Mouse (Mus musculus): ENCODE data around the gene Rab25. TPM values are rescaled to one million over a fixed set of nuclear protein-coding genes. Genes with fewer than 3 reads are reported as not detected.

Rab25 gene
- polyA plus RNA-seq, 1 experiment from 2014 or later: 0.15 TPM

GRCm38 (mm10) chr3:88514231-88515094 is 33.6 kb downstream of the Rab25 start:
- no peaks in the 10 kb centered on the region for H3K36me3 ChIP-seq
- H3K27me3 ChIP-seq: no peaks in the 10 kb centered on the region
- H3K27ac ChIP-seq (replicated peaks): no peak overlapping the region
- 75% methylated on average over 10 of the region's 10 CpGs for WGBS
- H3K4me1 ChIP-seq: peaks cover 31% of the 10 kb centered on the region
- no peak overlapping the region for H3K9ac ChIP-seq (replicated peaks)
- H3K4me2 ChIP-seq (replicated peaks): no peak overlapping the region
- ATAC-seq (replicated peaks): no peak
- no peaks in the 10 kb centered on the region for H3K9me3 ChIP-seq
- no peak overlapping the region for H3K4me3 ChIP-seq

DNA sequence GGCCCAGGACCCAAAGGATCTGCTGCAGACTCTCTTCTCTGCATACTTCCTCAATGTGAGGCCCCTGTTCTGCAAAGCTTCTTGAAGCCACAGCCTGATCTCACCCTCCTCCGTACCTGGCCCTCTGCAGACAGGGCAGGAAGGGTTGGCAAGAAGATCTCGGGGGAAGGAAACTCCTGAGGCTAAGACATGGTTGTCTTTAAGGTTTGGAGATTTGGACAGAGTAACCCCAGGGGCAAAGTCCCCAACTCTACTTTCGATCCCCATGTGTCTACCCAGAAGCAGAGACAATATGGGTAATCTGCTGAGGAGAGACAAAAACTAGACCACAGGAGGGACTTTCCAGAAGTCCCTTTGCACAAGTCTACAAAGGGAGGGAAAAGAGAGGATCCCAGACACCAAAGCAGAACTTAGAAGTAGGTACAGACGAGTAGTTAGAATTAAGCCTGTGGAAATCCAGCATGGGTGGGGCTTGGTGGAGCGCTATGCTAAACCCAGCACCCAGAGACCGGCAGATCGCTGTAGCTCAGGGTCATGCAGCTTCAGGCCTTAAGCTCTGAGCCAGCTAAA is 34.5 kb downstream of the Rab25 start:
- Histone ChIP-seq H3K9me3 (no peaks in the 10 kb centered on the region), H3K4me2 (replicated peaks) (no peak overlapping the region), H3K27ac (replicated peaks) (no peak overlapping the region), H3K4me1 (peaks cover 35% of the 10 kb centered on the region), H3K36me3 (no peaks in the 10 kb centered on the region), H3K27me3 (no peaks in the 10 kb centered on the region), H3K9ac (replicated peaks) (no peak overlapping the region), H3K4me3 (no peak overlapping the region)
- WGBS: 80% methylated on average over 7 of the region's 7 CpGs
- no peak for ATAC-seq (replicated peaks)

GRCm38 (mm10) chr3:88512896-88513545 is 35.1 kb downstream of the Rab25 start:
- H3K9me3 ChIP-seq: no peaks in the 10 kb centered on the region
- peaks cover 35% of the 10 kb centered on the region for H3K4me1 ChIP-seq
- no peak overlapping the region; the same call in 1 of the 2 replicates for H3K9ac ChIP-seq (replicated peaks)
- H3K27ac ChIP-seq (replicated peaks): no peak overlapping the region
- no peaks in the 10 kb centered on the region for H3K27me3 ChIP-seq
- H3K4me2 ChIP-seq (replicated peaks): no peak overlapping the region
- 41% methylated on average over 13 of the region's 15 CpGs for WGBS
- ATAC-seq (replicated peaks): no peak
- H3K36me3 ChIP-seq: no peaks in the 10 kb centered on the region
- no peak overlapping the region for H3K4me3 ChIP-seq

GRCm38 (mm10) chr3:88512141-88512895 is 35.8 kb downstream of the Rab25 start:
- H3K9me3 ChIP-seq: no peaks in the 10 kb centered on the region
- no peak overlapping the region for H3K27ac ChIP-seq (replicated peaks)
- H3K36me3 ChIP-seq: no peaks in the 10 kb centered on the region
- 42% methylated on average over 6 of the region's 6 CpGs for WGBS
- no peak overlapping the region; the same call in 1 of the 2 replicates for H3K9ac ChIP-seq (replicated peaks)
- H3K4me1 ChIP-seq: peaks cover 35% of the 10 kb centered on the region
- no peaks in the 10 kb centered on the region for H3K27me3 ChIP-seq
- no peak overlapping the region for H3K4me2 ChIP-seq (replicated peaks)
- no peak for ATAC-seq (replicated peaks)
- no peak overlapping the region for H3K4me3 ChIP-seq

- Histone ChIP-seq H3K9me3 (no peaks in the 10 kb centered on the region), H3K27ac (replicated peaks) (no peak overlapping the region), H3K9ac (replicated peaks) (no peak overlapping the region), H3K4me2 (replicated peaks) (no peak overlapping the region), H3K36me3 (no peaks in the 10 kb centered on the region), H3K27me3 (no peaks in the 10 kb centered on the region), H3K4me3 (no peak overlapping the region), H3K4me1 (peaks cover 35% of the 10 kb centered on the region)
- no peak for ATAC-seq (replicated peaks)
- WGBS: 75% methylated on average over 4 of the region's 4 CpGs
These were observed 36.5 kb downstream of the Rab25 start for GRCm38 (mm10) chr3:88511559-88511958.

GRCm38 (mm10) chr3:88510421-88511289 is 37.4 kb downstream of the Rab25 start:
- H3K4me2 ChIP-seq (replicated peaks): peak overlapping the region; percentile 58
- no peaks in the 10 kb centered on the region for H3K9me3 ChIP-seq
- H3K4me1 ChIP-seq: peaks cover 35% of the 10 kb centered on the region
- peak overlapping the region; percentile 86 for H3K27ac ChIP-seq (replicated peaks)
- peak; percentile 11 for ATAC-seq (replicated peaks)
- 53% methylated on average over 13 of the region's 13 CpGs for WGBS
- H3K4me3 ChIP-seq: peak overlapping the region; percentile 43
- H3K9ac ChIP-seq (replicated peaks): peak overlapping the region; percentile 37
- no peaks in the 10 kb centered on the region for H3K27me3 ChIP-seq
- no peaks in the 10 kb centered on the region for H3K36me3 ChIP-seq

DNA sequence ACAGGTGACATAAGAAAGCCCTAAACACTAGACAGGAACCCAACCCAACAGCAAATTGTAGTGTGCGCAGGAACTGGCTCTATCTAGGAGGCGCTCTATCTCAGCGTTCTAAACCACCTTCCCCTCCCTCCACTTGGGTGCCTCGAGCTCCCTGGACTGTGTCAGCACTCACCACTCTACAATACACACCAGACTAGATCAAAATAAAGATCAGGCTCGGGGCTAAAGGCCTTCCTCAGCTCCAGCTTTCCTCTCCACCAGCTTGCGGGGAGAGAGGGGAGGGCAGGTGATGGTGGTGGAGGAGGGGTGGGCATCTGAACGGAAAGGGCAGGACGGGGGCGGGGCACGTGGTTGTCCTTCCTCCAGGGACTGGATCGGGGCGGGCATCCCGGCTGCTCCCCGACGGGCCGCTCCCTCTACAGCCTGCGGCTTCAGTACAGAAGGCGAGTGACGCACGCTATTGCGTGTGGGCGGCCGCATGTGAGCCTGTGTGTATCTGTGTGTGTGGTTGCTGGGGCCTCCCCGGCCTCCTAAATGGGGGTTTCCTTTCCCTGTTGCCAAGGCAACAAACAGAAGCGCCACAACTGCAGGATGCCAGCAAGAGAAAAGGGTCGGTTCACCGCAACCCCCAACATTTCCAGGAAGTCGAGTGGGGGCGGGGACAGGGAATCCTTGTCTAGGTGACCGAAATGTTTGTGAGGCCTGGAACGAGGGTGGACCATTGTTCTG is 38.2 kb downstream of the Rab25 start, which contains the start of gene Lmna:
Gene Lmna, minus strand, starts transcription at position 265 of the 729 bp plus-strand sequence.
- H3K9ac ChIP-seq (replicated peaks): peak within 1 kb of the TSS; percentile 37
- H3K36me3 ChIP-seq: no peaks in the 10 kb centered on the region
- no peaks in the 10 kb centered on the region for H3K9me3 ChIP-seq
- under 1% methylated on average over 31 of the region's 31 CpGs for WGBS
- H3K4me3 ChIP-seq: peak within 1 kb of the TSS; percentile 43
- H3K4me1 ChIP-seq: peaks cover 35% of the 10 kb centered on the region
- peak within 1 kb of the TSS; percentile 86 for H3K27ac ChIP-seq (replicated peaks)
- no peaks in the 10 kb centered on the region for H3K27me3 ChIP-seq
- peak within 1 kb of the TSS; percentile 58 for H3K4me2 ChIP-seq (replicated peaks)
- peak; percentile 98 for ATAC-seq (replicated peaks)

- H3K27me3 ChIP-seq: no peaks in the 10 kb centered on the region
- peak overlapping the region; percentile 37 for H3K9ac ChIP-seq (replicated peaks)
- H3K9me3 ChIP-seq: no peaks in the 10 kb centered on the region
- H3K4me2 ChIP-seq (replicated peaks): peak overlapping the region; percentile 58
- H3K27ac ChIP-seq (replicated peaks): peak overlapping the region; percentile 86
- H3K4me3 ChIP-seq: peak overlapping the region; percentile 43
- peaks cover 35% of the 10 kb centered on the region for H3K4me1 ChIP-seq
- 61% methylated on average over 3 of the region's 3 CpGs for WGBS
- H3K36me3 ChIP-seq: no peaks in the 10 kb centered on the region
- no peak for ATAC-seq (replicated peaks)
These were observed 38.9 kb downstream of the Rab25 start for GRCm38 (mm10) chr3:88509250-88509649.

DNA sequence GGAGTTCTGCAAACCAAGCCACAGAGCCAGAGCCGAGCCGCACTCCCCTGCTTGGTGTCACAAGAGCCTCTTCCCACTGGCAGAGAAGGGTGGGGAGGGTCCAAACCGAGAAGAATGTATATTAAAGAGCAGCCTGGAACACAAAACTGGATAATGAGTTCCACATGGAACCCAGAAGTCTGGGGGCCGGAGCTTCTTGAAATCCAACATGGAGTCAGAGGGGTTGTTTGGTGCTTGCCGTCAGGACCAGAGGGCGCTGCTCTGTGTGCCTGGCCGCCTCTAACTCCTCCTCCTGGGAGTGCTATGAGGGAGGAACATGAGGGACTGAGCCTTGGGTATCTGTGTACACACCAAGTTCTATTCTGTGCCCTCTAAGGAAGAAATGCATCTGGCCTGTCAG is 42.3 kb downstream of the Rab25 start:
- Histone ChIP-seq H3K27ac (replicated peaks) (no peak overlapping the region), H3K9me3 (no peaks in the 10 kb centered on the region), H3K4me2 (replicated peaks) (no peak overlapping the region), H3K9ac (replicated peaks) (no peak overlapping the region), H3K4me3 (no peak overlapping the region), H3K36me3 (no peaks in the 10 kb centered on the region), H3K27me3 (no peaks in the 10 kb centered on the region), H3K4me1 (peaks cover 35% of the 10 kb centered on the region)
- WGBS: 53% methylated on average over 7 of the region's 7 CpGs
- ATAC-seq (replicated peaks): no peak

- 69% methylated on average over 6 of the region's 6 CpGs for WGBS
- H3K4me2 ChIP-seq (replicated peaks): no peak overlapping the region
- no peak for ATAC-seq (replicated peaks)
- no peaks in the 10 kb centered on the region for H3K27me3 ChIP-seq
- no peak overlapping the region for H3K9ac ChIP-seq (replicated peaks)
- H3K4me1 ChIP-seq: peaks cover 28% of the 10 kb centered on the region
- no peak overlapping the region for H3K4me3 ChIP-seq
- H3K9me3 ChIP-seq: no peaks in the 10 kb centered on the region
- H3K36me3 ChIP-seq: no peaks in the 10 kb centered on the region
- no peak overlapping the region for H3K27ac ChIP-seq (replicated peaks)
These were observed 43.0 kb downstream of the Rab25 start for GRCm38 (mm10) chr3:88505081-88505480.
